Mouse (Mus musculus): ENCODE measurements around the gene Ifi205.
"Not testable (repeated sequence)": the region's sequence is repeated elsewhere in the genome, so short reads cannot be mapped to it uniquely, and the experiment has no call there.

Ifi205 gene

DNA sequence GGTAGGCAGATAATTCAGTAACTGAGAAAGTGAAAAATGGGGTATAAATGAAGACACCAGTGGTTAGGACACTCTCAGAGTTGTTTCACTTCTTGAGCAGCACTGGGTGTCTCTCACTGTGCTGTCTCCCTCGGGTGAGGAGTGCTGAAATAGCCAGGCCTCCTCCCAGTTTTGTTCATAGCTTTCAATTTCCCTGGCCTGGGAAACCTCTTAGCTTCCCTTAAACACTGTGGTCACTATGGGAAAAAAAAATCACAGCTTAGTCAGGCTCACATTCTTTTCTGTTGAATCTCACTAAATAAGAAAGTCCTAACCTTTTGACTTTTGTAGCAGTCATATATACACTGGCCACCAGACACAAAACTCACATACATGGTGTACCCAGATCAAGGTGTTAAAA is at the start of gene Ifi205:
Gene Ifi205 (minus strand): TSS at position 113 of the 400 bp plus-strand sequence.
- DNase-seq = no peak

GRCm38 (mm10) chr1:174066305-174066704 is 34.7 kb upstream of the Ifi205 start, which contains the start of gene Olfr430:
TSS of gene Olfr430 (plus strand) at chr1:174066605.
- DNase-seq = no peak

DNA sequence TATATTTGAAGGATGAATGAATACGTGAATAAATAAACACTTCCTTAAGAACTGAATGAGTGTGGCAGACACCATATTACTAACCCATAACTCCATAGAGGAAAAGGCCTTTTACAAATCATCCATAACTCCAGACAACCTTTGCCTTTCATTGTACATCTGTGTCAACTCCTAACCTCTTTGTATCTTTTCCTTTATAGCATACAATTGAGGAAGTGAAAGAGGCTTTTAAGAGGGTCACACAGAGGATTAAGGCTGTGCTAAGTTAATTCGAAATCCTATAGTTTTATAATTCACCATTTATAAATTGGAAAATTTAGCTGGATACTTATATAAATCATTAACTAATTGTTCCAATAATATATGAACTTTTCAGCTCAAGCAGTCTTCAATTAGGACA is 23.6 kb upstream of the Ifi205 start:
- DNase-seq = no peak

GRCm38 (mm10) chr1:174052981-174053380 is 21.4 kb upstream of the Ifi205 start:
- DNase-seq = no peak

- DNase-seq = no peak
These were observed 20.4 kb upstream of the Ifi205 start for GRCm38 (mm10) chr1:174051931-174052536.

- no peak for DNase-seq
These were observed 19.9 kb upstream of the Ifi205 start for GRCm38 (mm10) chr1:174051515-174051914.

DNA sequence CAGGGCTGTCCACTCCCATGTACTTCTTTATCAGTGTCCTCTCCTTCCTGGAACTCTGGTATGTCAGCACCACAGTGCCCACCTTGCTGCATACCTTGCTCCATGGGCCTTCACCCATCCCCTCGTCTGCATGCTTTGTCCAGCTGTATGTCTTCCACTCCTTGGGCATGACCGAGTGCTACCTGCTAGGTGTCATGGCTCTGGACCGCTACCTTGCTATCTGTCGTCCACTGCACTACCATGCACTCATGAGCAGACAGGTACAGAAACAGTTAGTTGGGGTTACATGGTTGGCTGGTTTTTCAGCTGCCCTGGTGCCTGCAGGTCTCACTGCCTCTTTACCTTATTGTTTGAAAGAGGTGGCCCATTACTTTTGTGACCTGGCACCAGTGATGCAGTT is 18.9 kb upstream of the Ifi205 start:
- DNase-seq = no peak

- DNase-seq = not testable (repeated sequence)
These were observed 17.7 kb upstream of the Ifi205 start for GRCm38 (mm10) chr1:174049357-174049756.

GRCm38 (mm10) chr1:174048893-174049292 is 17.3 kb upstream of the Ifi205 start, which contains the start of gene Olfr432:
TSS of gene Olfr432 (plus strand) at chr1:174049205.
- DNase-seq = no peak

DNA sequence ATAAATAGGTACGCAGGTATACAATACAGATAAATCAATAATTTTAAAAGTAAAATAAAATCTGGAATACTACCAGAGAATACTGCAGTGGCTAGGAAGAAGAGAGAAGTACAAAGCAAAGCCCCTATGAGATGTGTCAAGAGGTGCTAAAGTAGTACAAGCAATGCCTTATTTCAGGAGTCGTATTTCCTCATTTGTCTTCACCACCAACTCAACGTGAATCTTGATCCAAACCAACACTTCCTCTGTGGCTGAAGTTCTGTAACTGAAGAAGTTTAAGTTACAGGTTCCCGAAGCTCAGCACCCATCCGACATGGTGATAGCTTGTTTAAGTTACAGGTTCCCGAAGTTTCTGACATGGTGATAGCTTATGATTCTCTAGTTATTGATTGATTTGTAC is 16.6 kb upstream of the Ifi205 start:
- not testable (repeated sequence) for DNase-seq

- DNase-seq = no peak
These were observed 12.8 kb upstream of the Ifi205 start for GRCm38 (mm10) chr1:174044431-174044830.

GRCm38 (mm10) chr1:174042091-174042884 is 10.7 kb upstream of the Ifi205 start:
- DNase-seq = not testable (repeated sequence)

DNA sequence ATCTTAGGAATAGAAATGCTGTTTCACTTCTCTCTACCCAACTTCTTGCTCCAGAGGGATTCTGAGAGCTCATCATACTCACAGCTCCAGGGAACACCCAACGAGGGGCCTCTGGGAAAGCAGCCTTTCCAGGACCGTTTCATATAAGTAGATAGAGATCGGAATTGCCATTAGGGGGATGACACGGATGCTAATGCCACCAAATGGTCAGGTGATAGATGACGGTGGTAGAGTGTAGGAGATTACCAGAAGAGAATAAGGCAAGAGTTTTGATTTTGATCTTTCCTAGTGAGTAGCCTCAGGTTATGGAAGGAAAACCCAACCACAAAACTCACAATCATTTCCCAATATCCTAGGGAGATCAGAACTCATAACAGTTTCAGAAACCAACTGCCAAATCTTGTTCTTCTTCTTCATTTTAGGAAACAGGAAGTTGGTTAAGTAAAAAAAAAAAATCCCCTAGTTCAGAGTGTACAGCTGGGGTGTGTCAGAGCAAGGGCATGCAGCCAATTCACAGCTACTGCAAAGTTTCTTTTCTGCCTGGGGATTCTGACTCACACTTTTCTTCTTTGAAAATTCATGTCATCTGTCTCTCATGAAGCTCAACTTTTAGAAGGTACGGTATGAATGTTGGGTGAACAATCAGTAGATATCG is 9.0 kb upstream of the Ifi205 start, which contains the start of gene Olfr433:
Gene Olfr433 (plus strand): TSS at position 183 of the 655 bp plus-strand sequence.
- no peak for DNase-seq

- no peak for DNase-seq
These were observed 6.9 kb upstream of the Ifi205 start for GRCm38 (mm10) chr1:174038480-174038879.

DNA sequence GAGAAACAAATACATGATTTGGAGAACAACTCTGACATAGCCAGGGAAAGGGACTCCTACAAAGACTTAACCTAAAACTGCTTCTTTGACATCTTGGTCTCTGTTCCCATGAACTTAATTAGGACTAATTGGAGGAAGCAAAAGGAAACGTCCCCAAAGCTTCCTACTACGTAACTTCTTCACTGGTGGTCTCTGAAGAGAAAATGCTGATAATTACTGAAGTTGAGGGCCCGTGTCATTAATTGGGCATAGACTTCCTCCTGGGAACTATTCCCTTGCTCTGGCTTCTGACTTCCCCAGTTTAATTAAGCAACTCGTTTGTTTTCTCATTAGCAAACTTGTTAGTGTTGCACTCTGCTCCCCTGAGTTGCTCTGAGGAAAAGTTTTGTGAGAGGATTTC is 4.2 kb upstream of the Ifi205 start:
- DNase-seq = no peak

DNA sequence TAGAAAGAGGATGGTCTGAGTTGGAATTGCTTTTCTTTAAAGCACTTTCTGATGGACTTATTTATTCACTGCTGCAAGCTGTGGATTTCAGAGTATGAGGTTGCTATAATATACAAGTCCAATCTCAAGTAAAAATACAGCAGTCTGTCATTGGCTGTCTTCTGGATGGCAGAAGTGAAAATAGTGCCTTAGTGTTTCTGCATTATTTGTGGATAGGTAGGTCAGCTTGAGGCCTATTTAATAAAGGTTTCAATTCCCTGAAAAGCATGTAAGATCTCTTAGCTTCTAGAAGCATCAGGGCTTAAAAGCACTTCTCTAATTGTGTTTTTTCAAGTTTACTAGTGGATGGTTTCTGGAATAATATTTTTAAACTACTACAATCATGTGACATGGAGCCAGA is 24.6 kb downstream of the Ifi205 start:
- not testable (repeated sequence) for DNase-seq

GRCm38 (mm10) chr1:174004352-174005109 is 27.1 kb downstream of the Ifi205 start:
- DNase-seq = not testable (repeated sequence)

DNA sequence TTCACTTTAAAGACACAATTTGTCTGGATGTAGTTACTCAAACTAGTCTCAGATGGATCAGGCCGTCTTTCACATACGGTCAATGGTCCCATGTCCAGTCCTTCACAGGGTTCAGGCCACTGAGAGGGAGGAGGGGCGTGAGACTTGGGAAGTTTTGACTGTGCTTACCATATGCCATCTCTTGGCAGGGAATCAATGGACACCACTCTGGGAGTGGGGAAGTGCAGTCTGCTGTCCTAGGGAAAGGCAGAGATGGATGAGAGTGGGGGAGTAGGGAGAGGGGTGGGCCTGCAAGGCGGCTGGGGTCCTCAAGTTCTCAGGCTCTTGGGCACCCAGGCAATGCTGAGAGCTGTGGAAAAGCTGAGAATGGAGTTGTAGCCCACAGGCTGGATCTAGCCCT is 36.6 kb downstream of the Ifi205 start:
- no peak for DNase-seq

DNA sequence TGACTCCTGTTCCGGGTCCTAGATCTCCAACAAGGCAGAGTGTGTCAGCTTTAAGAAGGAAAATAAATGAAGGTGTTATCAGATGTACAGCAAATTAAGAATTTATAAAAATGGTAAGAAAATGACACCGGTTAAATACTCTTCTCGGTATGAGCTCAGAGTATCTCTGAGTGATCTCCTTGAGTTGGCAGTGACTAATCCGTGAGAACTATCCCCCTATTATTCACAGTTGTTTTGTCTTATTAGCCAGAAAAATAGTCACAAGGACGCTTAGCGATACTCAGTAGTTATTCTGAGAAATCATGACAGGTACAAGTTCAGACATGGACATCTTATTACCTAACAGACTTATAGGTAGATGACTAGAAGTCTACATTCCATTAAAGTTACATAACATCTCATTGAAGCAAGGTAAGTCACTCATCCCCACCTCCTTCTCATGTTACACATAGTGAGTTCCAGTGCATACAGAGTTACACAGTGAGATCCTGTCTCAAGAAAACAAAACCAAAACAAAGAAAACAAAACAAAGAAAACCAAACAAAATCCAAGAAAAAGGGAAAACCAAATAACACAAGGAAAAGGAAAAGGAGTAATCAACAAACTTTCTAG is 48.8 kb downstream of the Ifi205 start, which contains the start of gene Ifi202b:
Gene Ifi202b (minus strand): TSS at position 51 of the 612 bp plus-strand sequence.
- not testable (repeated sequence) for DNase-seq

DNA sequence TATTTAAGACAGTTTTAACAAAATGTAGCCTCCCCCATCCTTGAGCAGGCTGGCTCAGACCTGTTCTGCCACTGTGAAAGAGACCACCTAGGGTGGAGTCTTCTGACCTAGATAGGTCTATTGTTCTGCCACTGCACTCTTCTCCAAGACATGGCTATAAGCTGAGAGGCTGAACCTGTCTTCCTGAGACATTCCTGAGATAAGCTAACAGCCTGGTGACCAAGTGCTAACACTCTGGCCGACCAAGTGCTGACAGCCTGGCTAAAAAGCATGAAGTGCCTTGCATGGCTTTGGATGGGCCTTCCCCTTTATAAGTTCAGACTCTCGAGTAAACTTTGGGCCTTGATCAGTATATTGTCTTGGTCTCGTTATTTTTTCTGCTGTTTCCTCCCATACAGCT is 50.6 kb downstream of the Ifi205 start:
- DNase-seq = not testable (repeated sequence)

GRCm38 (mm10) chr1:173977622-173978021 is 54.0 kb downstream of the Ifi205 start:
- DNase-seq = no peak

- DNase-seq = peak; percentile 1
These were observed 58.5 kb downstream of the Ifi205 start for GRCm38 (mm10) chr1:173973111-173973510.
